Mouse (Mus musculus) neutrophil, adult 5-6 weeks (primary cell): ENCODE data around the gene Efcab9. TPM values are rescaled to one million over a fixed set of nuclear protein-coding genes. Genes with fewer than 3 reads are reported as not detected.
"Not testable (repeated sequence)": the region's sequence is repeated elsewhere in the genome, so short reads cannot be mapped to it uniquely, and the experiment has no call there.

Source experiments
- ATAC-seq: fragments of 151-379, 151-347 bp; 2 replicates; pipeline ENCODE4 v1.8.0; 2017; ENCODE audit warnings: mild to moderate bottlenecking, moderate TSS enrichment; ENCODE audit not compliant: insufficient number of reproducible peaks, poor library complexity, low FRiP score, severe bottlenecking; ENCODE audit errors: extremely low read depth
- total RNA-seq: library from RNA; stranded (forward); fragments of 200-1000 nt; gene quantifications from 2 replicates; pipeline ENCODE4 v1.2.3, GENCODE M21; 2017

Efcab9 gene
- total RNA-seq, 1 experiment from 2014 or later, result 4.9 TPM

DNA sequence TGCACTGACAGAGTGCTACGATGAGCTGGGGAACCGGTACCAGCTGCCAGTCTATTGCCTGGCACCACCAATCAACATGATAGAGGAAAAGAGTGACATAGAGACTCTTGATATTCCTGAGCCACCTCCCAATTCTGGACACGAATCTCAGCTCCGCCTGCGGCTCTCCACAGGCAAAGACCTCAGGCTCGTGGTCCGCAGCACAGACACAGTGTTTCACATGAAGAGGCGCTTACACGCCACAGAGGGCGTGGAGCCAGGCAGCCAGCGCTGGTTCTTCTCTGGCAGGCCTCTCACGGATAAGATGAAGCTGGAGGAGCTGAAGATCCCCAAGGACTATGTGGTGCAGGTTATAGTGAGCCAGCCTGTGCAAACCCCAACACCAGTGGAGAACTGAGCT, 15.8 kb downstream of the Efcab9 start:
- ATAC-seq, result no peak

DNA sequence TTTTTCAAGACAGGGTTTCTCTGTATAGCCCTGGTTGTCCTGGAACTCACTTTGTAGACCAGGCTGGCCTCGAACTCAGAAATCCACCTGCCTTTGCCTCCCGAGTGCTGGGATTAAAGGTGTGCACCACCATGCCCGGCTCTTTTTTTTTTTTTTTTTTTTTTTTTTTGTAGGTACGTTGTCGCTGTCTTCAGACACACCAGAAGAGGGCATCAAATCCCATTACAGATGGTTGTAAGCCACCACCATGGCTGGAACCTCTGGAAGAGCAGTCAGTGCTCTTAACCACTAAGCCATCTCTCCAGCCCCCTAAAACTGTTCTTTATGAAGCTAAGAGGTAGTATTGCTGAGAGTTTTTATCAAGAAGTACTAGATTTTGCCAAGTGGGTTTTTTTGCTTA, 17.0 kb downstream of the Efcab9 start:
- not testable (repeated sequence) for ATAC-seq

DNA sequence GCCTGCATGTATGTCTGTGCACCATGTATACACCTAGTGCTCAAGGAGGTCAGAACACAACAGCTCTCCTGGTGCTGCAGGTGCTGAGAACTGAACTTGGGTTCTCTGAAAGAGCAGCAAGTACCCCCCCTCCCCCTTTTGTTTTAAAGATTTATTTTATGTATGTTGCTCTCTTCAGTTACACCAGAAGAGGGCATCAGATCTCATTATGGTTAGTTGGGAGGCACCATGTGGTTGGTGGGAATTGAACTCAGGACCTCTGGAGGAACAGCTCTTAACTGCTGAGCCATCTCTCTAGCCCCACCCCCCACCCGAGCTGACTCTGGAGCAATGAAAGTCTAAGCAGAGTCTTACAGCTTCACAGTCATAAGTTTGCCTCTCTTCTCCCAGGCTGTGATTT, 21.0 kb downstream of the Efcab9 start:
- no peak for ATAC-seq

DNA sequence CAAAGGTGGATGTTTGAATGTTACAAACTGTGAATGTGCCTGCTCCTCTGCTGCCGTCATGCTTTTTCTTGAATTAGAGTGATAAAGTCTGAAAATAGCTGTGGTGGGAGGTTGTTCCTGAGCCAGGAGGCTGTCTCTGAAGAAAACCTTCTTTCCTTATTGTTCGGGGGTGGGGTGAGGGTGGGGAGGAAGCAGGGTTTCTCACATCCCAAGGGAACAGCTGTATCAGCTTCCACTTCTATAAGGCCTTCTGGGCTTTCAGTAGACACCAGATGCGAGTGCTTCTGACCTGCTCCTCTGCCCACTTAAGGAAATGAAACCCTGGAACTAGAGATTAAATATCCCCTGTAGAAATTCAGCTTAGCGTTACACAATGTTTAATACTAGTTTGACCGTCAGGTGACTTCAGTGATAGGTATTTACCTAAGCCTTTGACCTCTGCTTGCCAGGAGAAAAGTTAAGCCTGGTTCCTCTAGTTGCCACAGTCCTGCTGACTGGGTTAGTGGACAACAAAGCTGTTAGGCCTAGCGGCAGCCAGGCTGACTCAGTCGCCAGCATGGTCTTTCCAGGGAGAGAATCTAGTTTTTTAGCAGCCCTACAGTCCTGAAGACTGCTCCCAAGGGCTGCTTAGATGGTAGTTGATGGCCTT, 26.7 kb downstream of the Efcab9 start:
- ATAC-seq, result no peak

DNA sequence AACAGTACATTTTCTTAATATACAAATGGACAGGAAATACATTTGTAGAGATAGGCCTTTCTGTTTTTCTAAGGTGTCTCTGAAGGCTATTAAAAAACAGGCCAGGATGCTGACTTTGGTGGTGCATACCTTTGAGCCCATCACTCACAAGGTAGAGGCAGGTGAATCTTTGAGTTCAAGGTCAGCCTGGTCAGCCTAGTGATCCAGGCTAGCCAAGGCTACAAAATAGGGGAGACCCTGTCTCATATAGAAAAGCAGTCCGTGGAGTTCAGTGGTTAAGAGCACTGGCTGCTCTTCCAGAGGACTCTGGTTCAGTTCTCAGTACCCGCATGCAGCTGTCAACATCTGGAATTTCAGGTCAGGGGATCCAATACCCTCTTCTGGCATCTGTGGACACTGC, 28.2 kb downstream of the Efcab9 start:
- ATAC-seq, result no peak

DNA sequence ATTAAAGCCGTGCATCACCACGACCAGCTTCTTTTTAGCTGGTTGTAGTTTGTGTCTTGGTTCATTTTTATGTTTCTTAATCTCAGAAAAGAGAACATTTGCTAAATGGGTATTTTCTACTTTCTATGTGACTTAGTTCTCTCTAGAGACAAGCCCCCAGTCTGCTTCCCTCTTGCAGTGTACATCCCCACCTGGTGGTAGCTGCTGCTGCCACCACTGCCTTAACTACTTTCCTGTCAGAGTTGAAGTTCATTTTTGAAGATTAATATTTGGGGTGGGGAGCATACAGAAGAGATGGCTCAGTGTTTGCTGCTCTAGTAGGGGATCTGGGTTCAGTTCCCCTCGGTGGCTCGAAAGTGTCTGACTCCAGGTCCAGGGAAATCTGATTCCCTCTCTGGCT, 31.9 kb downstream of the Efcab9 start:
- no peak for ATAC-seq

DNA sequence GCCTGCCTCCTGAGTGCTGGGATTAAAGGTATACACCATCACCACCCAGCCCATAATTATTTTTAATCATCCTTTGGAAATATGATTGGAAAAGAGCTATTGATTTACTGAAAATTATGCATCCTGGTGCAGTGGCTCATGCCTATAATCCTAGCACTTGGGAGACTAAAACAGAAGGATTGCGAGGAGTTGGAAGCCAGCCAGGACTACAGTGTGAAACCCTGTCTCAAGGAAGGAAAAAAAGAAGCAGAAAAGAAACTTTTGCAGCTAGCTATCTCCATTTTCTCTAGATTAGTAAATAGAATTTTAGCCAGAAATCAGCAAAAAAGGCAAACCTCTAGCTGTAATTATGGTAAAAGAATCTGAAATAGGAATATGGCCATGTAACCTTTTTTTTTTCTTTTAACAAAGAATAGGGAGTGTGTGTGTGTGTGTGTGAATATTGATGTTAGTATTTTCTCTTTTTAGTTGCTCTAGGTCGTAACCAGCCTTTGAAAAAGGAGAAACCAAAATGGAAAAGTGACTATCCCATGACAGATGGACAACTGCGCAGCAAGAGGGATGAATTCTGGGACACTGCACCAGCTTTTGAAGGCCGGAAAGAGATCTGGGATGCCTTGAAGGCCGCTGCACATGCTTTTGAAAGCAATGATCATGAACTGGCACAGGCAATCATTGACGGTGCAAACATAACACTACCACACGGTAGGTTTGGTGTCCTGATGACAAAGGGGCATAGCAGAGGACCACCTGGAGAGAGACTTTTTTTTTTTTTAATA, 32.9 kb downstream of the Efcab9 start:
- no peak for ATAC-seq

DNA sequence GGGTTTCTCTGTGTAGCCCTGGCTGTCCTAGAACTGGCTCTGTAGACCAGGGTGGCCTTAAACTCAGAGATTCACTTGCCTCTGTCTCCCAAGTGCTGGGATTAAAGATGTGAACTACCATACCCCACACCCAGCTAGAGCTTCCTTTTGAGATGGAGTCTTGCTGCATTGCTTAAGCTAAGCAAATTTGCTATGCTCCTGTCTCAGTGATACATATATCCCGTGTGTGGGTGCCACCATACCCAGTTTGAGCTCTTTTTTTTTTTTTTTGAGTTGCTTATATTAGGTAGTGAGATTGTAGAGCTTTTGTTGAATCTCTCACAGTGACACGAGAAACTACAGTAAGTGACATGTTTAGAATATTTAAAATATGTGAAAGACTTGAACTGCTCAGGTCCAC, 36.6 kb downstream of the Efcab9 start:
- ATAC-seq, result no peak

DNA sequence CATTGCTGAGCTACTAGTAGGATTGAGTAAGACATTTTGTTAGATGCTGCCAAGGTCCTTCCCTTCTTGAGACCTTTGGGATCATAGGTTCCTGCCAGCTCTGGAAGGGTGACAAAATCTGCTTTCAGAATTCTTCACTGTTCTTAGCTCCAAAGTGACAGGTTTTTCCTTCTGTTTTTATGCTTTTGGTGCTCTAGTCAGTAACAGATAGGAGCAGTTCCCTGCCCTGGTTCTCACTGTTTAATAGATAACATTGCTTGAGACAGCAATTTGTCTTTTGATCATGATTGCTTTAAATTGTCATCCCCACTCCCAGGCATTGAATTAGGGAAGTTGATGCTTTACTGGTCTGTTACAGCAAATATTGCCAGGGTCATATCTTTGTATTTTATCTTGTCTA, 38.6 kb downstream of the Efcab9 start:
- ATAC-seq, result no peak

DNA sequence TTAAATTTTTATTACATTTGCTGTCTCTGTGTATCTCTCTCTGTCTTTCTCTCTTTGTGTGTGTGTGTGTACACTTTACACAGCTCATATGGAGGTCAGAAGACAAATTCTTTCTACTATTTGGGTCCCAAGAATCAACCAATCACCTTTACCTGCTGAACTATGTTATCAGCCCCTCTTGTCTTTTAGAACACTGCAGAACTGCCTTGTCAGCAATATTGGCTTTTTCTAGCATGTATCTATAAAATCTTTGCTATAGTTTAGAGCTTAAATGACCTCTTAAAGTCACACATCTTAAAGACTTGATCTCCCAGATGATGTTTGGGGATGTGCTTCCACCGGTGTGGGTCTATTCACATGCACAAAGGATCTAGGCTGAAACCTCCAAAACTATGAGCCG, 40.8 kb downstream of the Efcab9 start:
- no peak for ATAC-seq

DNA sequence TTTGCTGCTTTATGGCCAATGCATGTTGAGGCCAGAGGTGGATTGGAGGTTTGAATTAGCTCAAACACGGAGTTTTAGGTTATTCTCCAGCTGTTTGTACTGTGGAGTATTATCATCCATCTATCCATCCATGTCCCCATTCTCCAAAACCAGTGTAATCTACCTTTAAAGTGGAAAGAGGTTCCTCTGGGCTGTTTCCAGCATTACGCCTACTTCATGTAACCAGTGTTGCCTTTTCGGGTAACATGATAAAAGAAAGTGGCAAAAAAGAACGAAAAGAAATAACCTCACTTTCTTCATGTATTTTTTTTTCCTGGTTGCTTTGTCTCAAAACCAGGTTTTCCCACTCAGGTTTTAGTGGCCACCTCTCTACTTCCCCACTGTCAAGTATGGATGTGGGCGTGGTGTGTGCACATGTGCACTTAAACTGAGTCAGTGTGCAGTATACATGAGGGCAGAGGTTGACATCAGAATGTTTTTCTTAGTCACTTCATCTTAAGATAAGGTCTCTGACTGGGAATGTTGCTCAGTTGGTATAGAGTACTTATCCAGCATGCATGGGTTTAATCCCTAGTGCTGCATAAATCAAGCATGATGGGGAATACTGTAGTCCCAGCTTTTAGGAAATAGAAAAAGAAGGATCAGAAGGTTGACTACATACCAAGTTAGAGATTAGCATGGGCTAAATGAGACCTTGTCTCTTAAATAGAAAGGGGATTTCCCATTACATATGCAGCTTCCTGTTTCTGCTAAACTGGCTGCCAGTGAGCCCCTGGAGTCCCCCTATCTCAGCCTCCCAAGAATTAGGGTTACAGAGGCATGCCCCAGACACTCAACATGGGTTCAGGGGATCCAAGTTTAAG, 42.8 kb downstream of the Efcab9 start:
- ATAC-seq, result peak; percentile 84

DNA sequence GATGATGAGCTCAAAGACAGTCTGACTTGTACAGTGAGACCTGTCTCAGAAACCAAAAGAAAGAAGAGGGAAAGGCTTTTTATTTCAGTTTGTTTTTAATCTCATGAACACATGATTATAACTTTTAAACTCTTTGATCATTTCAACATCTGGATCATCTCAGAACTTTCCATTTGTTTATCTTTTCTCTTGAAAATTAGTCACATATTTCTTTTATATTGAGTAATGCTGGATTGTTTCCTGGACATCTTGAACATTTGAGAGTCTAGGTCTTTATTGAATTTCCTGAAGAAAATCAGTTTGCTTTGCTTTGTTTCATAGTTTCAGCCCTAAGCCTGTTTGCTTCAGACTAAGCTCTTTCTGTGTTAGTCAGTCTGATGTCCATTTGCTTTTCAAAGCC, 43.5 kb downstream of the Efcab9 start:
- ATAC-seq, result no peak

DNA sequence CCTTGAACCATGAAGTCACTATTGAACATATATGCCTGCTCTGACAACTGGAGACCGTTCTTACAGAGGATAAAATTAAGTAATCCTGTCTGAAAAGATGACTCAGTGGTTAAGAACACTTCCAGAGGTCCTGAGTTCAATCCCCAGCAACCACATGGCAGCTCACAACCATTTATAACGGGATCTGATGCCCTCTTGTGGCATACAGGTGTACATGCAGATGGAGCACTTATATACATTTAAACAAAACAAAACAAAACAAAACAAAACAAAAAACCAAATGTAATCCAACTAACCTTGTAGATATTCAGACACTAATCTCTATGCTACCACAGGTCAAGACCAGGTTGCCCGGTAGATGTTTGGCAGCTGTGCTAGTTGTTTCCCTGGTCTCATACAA, 44.4 kb downstream of the Efcab9 start:
- no peak for ATAC-seq

DNA sequence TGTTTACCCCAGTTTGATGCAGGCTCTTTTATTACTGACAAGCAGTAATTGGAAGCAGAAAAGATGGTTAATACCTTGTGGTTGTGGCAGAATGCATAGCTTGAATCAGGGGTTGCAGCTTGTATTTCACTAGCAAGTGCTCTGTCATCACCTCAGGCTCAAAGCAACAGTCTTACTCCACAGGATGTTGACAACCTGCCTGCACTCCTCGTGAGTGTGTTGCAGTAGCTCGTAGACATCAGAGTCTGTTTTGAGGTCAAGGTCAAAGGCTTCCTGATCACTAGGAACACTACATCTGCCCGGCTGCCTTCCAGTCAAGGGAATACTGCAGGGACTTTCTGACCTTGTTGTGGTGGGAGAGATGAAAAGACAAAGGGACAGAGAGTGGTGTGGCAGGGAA, 45.3 kb downstream of the Efcab9 start:
- no peak for ATAC-seq

DNA sequence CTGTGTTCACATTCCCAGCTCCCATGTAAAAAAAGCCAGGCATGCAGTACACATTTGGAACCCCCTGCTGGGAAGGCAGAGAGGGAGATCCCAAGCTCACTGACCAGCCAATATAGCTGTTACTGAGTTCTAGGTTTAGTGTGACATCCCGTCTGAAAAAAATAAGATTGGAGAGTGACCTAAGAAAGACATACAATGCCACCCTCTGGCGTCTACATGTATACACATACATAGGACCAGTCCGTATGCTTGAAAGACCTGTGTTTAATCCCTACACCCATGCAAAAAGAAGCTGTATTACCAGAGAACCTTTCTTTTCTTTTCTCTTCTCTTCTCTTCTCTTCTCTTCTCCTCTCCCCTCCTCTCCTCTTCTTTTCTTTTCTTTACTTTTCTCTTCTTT, 46.6 kb downstream of the Efcab9 start:
- ATAC-seq, result no peak

DNA sequence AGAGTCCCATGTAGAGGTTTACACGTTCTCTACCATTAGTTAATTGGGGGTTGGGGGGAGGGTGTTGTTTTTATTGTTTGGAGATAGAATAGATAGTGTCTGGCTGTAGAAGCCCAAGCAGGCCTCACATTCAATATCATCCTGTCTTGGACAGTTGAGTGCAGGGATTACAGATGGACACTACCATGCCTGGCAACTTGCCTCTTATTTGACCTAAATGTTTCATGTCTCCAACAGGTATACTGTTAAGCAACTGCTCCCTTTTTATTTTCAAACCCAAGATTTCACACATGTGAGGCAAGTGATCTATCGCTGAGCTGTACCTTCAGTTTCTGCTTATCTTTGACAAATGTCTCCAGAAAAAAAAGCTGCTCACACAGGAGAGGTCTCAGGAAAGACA, 50.4 kb downstream of the Efcab9 start:
- no peak for ATAC-seq

DNA sequence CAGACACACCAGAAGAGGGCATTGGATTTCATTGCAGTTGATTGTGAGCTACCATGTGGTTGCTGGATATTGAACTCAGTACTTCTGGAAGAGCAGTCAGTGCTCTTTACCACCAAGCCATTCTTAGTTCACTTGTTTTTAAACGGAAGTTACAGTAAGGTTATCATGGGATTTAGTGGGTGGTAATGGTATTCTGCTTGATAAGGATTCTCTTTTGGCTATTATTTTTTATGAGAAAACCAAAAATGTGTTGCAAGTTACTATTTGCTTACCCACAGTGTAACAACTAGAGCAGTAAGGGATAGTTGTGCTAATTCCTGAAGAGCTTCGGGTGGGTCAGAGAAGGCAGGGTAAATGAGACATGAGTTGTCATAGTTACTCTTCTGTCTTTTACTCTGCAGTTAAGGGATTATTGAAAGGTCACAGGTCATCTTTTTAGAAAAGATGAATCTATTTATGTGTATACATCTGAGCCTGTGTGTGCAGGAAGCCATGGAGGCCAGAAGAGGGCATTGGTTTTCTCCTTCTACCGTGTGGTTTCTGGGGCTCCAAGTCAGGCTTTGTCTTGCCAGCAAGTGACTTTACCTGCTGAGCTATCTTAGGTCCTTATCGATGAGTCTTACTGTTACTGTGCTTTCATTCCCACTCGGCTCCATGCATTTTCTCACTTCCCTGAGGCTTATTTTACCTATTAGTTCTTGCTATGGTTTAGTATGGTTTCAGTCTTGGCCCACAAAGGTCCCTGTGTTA, 56.2 kb downstream of the Efcab9 start:
- ATAC-seq, result no peak

DNA sequence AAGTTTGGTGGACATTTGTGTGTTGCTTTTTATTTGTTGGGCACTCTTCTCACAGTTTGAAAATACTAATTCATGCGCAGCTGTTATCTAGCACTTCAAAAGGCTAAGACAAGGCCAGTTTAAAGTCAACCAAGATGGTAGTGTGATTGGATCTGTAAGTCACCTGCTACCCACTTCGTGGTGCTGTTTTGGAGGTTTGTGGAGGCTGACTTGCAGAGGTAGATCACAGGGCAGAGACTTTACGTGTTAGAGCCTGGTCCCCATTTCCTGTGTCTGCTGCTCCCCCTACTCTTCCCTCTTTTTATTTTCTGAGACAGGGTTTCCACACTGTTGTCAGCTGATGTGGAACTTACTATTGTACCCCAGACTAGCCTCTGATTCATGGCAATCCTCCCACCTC, 57.2 kb downstream of the Efcab9 start:
- no peak for ATAC-seq
